Mouse (Mus musculus): ENCODE results near the gene Apobec1. TPM values are rescaled to one million over a fixed set of nuclear protein-coding genes. Genes with fewer than 3 reads are reported as not detected.

Gene Apobec1
- total and polyA plus RNA-seq, 3 experiments = 4.5 to 5.8 TPM; not detected in 1

- Histone ChIP-seq H3K9ac (ENCODE audit: control insufficient read depth, low read depth, low read length, poor library complexity, severe bottlenecking) (no peak overlapping the region), H3K4me3 (ENCODE audit: control insufficient read depth in 1 of 2, insufficient read depth in 1 of 2, low read depth in 2 of 2, low read length in 2 of 2) (no peak overlapping the region), H3K27ac (ENCODE audit: control insufficient read depth, low read depth, low read length) (no peak overlapping the region), H3K79me2 (ENCODE audit: control insufficient read depth, insufficient read depth, low read length, poor library complexity) (no peaks in the 10 kb centered on the region), H3K4me1 (ENCODE audit: control insufficient read depth in 1 of 2, insufficient read depth in 2 of 2, low read length in 2 of 2) (no peaks in the 10 kb centered on the region), H3K9me3 (replicated peaks; ENCODE audit: insufficient read depth, low read length) (no peaks in the 10 kb centered on the region), H3K27me3 (ENCODE audit: control insufficient read depth in 1 of 2, insufficient read depth in 2 of 2, low read length in 2 of 2) (peaks cover 7 to 11% of the 10 kb centered on the region in 2 experiments), H3K36me3 (ENCODE audit: control insufficient read depth in 1 of 2, insufficient read depth in 2 of 2, low read length in 2 of 2) (no peaks in the 10 kb centered on the region)
- no peak for DNase-seq (ENCODE audit: low read depth, low spot score)
- TF ChIP-seq SIN3A (IDR thresholded peaks at IDR 0.05; ENCODE audit: low read length) = no peak
- TF ChIP-seq POLR2A (IDR thresholded peaks at IDR 0.05; ENCODE audit: control insufficient read depth in 1 of 2, insufficient read depth in 1 of 2, low read depth in 1 of 2, low read length in 2 of 2, poor library complexity in 1 of 2) = no peak
- no peak for TF ChIP-seq UBTF (IDR thresholded peaks at IDR 0.05; ENCODE audit: borderline replicate concordance, insufficient read depth, low read depth, low read length)
- TF ChIP-seq ETS1 (IDR thresholded peaks at IDR 0.05; ENCODE audit: low read depth, low read length) = no peak
- TF ChIP-seq EP300 (IDR thresholded peaks at IDR 0.05; ENCODE audit: low read depth in 1 of 2, low read length in 2 of 2) = no peak
- no peak for TF ChIP-seq POLR2AphosphoS2 (IDR thresholded peaks at IDR 0.05; ENCODE audit: low read length)
- TF ChIP-seq RCOR1 (IDR thresholded peaks at IDR 0.05; ENCODE audit: low read depth, low read length) = no peak
- TF ChIP-seq ZKSCAN1 (IDR thresholded peaks at IDR 0.05; ENCODE audit: low read depth, low read length) = no peak
- no peak for TF ChIP-seq MAX (IDR thresholded peaks at IDR 0.05; ENCODE audit: low read length)
- TF ChIP-seq TAL1 (IDR thresholded peaks at IDR 0.05; ENCODE audit: low read length) = no peak
- TF ChIP-seq CTCF (IDR thresholded peaks at IDR 0.05 in 2 of 3, conservative IDR thresholded peaks at IDR 0.05 in 1 of 3; ENCODE audit: control insufficient read depth in 1 of 3, insufficient read depth in 1 of 3, low read depth in 2 of 3, low read length in 3 of 3, poor library complexity in 1 of 3, severe bottlenecking in 1 of 3) = no peak
- TF ChIP-seq MAZ (IDR thresholded peaks at IDR 0.05; ENCODE audit: low read depth, low read length) = no peak
- no peak for TF ChIP-seq POLR2AphosphoS5 (IDR thresholded peaks at IDR 0.05; ENCODE audit: borderline replicate concordance, low read depth, low read length)
- no peak for TF ChIP-seq CHD2 (IDR thresholded peaks at IDR 0.05; ENCODE audit: low read length)
Observed at GRCm38 (mm10) chr6:122534032-122534431, 68.2 kb downstream of the Apobec1 start.

DNA sequence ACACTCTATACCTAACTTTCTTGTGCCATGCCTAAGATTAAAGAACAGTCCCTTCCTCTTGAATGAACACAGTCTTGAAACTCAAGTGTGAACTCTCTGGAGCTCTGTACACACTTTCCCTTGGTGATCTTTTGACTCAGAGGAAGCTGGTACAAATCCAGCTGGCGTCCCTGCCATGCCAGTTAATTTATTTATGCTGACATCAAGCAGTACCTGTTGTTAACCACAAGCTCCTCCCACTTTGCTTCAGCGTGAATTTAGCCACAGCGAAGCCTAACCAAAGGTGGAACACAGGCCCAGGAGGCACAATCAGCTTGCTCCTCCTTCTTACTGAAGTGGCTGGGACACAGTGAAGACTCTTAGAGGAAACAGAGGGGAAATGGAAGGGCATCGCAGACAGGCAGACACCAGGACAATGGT lies 69.4 kb downstream of the Apobec1 start:
- Histone ChIP-seq H3K79me2 (ENCODE audit: control insufficient read depth, insufficient read depth, low read length, poor library complexity) (no peaks in the 10 kb centered on the region), H3K27me3 (ENCODE audit: control insufficient read depth in 1 of 2, insufficient read depth in 2 of 2, low read length in 2 of 2) (peaks cover 11 to 12% of the 10 kb centered on the region in 2 experiments), H3K9ac (ENCODE audit: control insufficient read depth, low read depth, low read length, poor library complexity, severe bottlenecking) (no peak overlapping the region), H3K27ac (ENCODE audit: control insufficient read depth, low read depth, low read length) (no peak overlapping the region), H3K9me3 (replicated peaks; ENCODE audit: insufficient read depth, low read length) (no peaks in the 10 kb centered on the region), H3K4me1 (ENCODE audit: control insufficient read depth in 1 of 2, insufficient read depth in 2 of 2, low read length in 2 of 2) (no peaks in the 10 kb centered on the region), H3K4me3 (ENCODE audit: control insufficient read depth in 1 of 2, insufficient read depth in 1 of 2, low read depth in 2 of 2, low read length in 2 of 2) (no peak overlapping the region), H3K36me3 (ENCODE audit: control insufficient read depth in 1 of 2, insufficient read depth in 2 of 2, low read length in 2 of 2) (no peaks in the 10 kb centered on the region)
- TF ChIP-seq EP300 (IDR thresholded peaks at IDR 0.05; ENCODE audit: low read depth in 1 of 2, low read length in 2 of 2) = no peak
- no peak for TF ChIP-seq MAFK (IDR thresholded peaks at IDR 0.05; ENCODE audit: borderline replicate concordance, low read depth, low read length)
- TF ChIP-seq TCF12 (IDR thresholded peaks at IDR 0.05; ENCODE audit: low read depth, low read length) = no peak
- no peak for TF ChIP-seq MAX (IDR thresholded peaks at IDR 0.05; ENCODE audit: low read length)
- TF ChIP-seq HCFC1 (IDR thresholded peaks at IDR 0.05; ENCODE audit: low read depth, low read length) = no peak
- no peak for TF ChIP-seq ETS1 (IDR thresholded peaks at IDR 0.05; ENCODE audit: low read depth, low read length)
- TF ChIP-seq MAZ (IDR thresholded peaks at IDR 0.05; ENCODE audit: low read depth, low read length) = no peak
- no peak for TF ChIP-seq CHD1 (IDR thresholded peaks at IDR 0.05; ENCODE audit: low read depth, low read length)
- no peak for TF ChIP-seq USF1 (IDR thresholded peaks at IDR 0.05; ENCODE audit: low read depth, low read length)
- no peak for TF ChIP-seq POLR2AphosphoS5 (IDR thresholded peaks at IDR 0.05; ENCODE audit: borderline replicate concordance, low read depth, low read length)
- TF ChIP-seq KAT2A (conservative IDR thresholded peaks at IDR 0.05; ENCODE audit: low read depth, low read length) = no peak
- TF ChIP-seq ZNF384 (IDR thresholded peaks at IDR 0.05; ENCODE audit: low read depth, low read length) = no peak
- DNase-seq (ENCODE audit: low read depth, low spot score) = no peak

Measured in MEL (cell line).